In the genomic region with DNA sequence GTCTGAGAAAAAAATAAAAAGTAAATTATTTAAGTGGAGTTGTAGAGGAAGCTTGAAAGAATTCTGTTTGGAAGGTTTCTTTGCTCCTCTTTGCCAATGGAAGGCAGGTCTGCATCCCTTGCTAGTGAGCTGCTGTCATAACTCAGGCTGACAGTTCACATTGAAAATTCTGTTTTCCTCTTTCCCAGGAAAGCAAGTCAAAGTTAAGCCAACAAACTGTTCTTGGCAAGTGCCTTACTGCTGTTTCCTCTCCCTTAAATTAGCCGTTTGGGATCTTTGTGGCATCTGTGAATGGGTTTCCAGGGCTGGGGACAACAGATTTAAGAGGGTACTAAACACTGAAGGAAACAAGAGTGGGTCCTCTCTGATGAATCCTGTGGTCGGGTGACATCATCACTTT, we compare ENCODE assay signal across 22 mouse cellular contexts.
"Had no signal": no experiment of that assay in that cellular context is flagged by ENCODE, and none has a peak within 500 bp of the region (broad histone marks: within the 10 kb centered on the region; RNA-seq: fewer than 3 reads in every experiment).

No protein-coding gene starts in this region.

- H3K9me3 ChIP-seq: limb, embryonic 10.5 days; limb, embryonic 13.5 days; lung, embryonic 15.5 days; midbrain, embryonic 12.5 days; midbrain, embryonic 15.5 days; neural tube, embryonic 13.5 days had no signal

- H3K4me3 ChIP-seq: layer of hippocampus, adult 2 months; limb, embryonic 10.5 days; limb, embryonic 13.5 days; liver, embryonic 13.5 days; lung, embryonic 15.5 days; midbrain, embryonic 12.5 days; midbrain, embryonic 15.5 days; neural tube, embryonic 13.5 days had no signal

- ATAC-seq: hindbrain, postnatal 0 days; inflammation-experienced regulatory T-cells, adult 6 months; intestine, embryonic 16.5 days; midbrain, embryonic 15.5 days had no signal

- H3K27me3 ChIP-seq: limb, embryonic 13.5 days; liver, embryonic 13.5 days; lung, embryonic 15.5 days; midbrain, embryonic 12.5 days; midbrain, embryonic 15.5 days had no signal

- H3K36me3 ChIP-seq: limb, embryonic 10.5 days; limb, embryonic 13.5 days; liver, embryonic 13.5 days; lung, embryonic 15.5 days; midbrain, embryonic 12.5 days; midbrain, embryonic 15.5 days; neural tube, embryonic 13.5 days had no signal

- H3K4me1 ChIP-seq: limb, embryonic 13.5 days; liver, embryonic 13.5 days; lung, embryonic 15.5 days; midbrain, embryonic 12.5 days; midbrain, embryonic 15.5 days had no signal

- H3K4me2 ChIP-seq: limb, embryonic 13.5 days; liver, embryonic 13.5 days; lung, embryonic 15.5 days; midbrain, embryonic 12.5 days; midbrain, embryonic 15.5 days; neural tube, embryonic 13.5 days had no signal

- DNase-seq: layer of hippocampus, adult 9-11 months; liver; liver, embryonic 13.5 days; lung, postnatal 14 days; right cerebral cortex, adult 18-20 months; right cerebral cortex, postnatal 14 days; right cerebral cortex, postnatal 4 days; thymus, adult 2 months; thymus, postnatal 14 days; thymus, postnatal 4 days had no signal

- H3K27ac ChIP-seq: hindbrain, postnatal 0 days; layer of hippocampus, adult 2 months; limb, embryonic 10.5 days; limb, embryonic 13.5 days; liver, embryonic 13.5 days; lung, embryonic 15.5 days; macrophage; midbrain, embryonic 12.5 days; midbrain, embryonic 15.5 days; neural tube, embryonic 13.5 days; stomach, postnatal 0 days had no signal

- H3K9ac ChIP-seq: limb, embryonic 13.5 days; liver, embryonic 13.5 days; lung, embryonic 15.5 days; midbrain, embryonic 12.5 days; midbrain, embryonic 15.5 days; neural tube, embryonic 13.5 days had no signal
